Mouse (Mus musculus) urinary bladder, postnatal 36 days (tissue): Measurements from ENCODE around the gene Klhl22.

Experiments used
- DNase-seq, 2 experiments: peaks; one replicate each; pipeline ENCODE4 v3.0.0; 2022; ENCODE audit warnings: low spot score in 2 of 2, mixed read lengths in 1 of 2

Klhl22 gene

GRCm38 (mm10) chr16:17833321-17833680 lies 73.9 kb downstream of the Klhl22 start:
- DNase-seq = no peak

GRCm38 (mm10) chr16:17833681-17834399 lies 74.4 kb downstream of the Klhl22 start:
- no peak for DNase-seq

GRCm38 (mm10) chr16:17834543-17834942 lies 75.1 kb downstream of the Klhl22 start:
- DNase-seq = no peak

- DNase-seq = no peak
Observed at GRCm38 (mm10) chr16:17835481-17835880, 76.1 kb downstream of the Klhl22 start.

- no peak for DNase-seq
Observed at GRCm38 (mm10) chr16:17838051-17838450, 78.6 kb downstream of the Klhl22 start, which contains the start of gene Car15. Car15 (minus strand) TSS chr16:17838364.

GRCm38 (mm10) chr16:17839976-17840375 lies 80.6 kb downstream of the Klhl22 start:
- DNase-seq = no peak

- no peak for DNase-seq
Observed at GRCm38 (mm10) chr16:17842437-17842836, 83.0 kb downstream of the Klhl22 start.
